Mouse (Mus musculus) kidney, postnatal 10 days (tissue): ENCODE data around the gene Cfap54.

ENCODE experiments used
- DNase-seq: peaks from one replicate; pipeline ENCODE4 v3.0.0; 2021; ENCODE audit warnings: mixed read lengths

Cfap54 gene

GRCm38 (mm10) chr10:92934506-92934905 is 146.9 kb downstream of the Cfap54 start:
- no peak for DNase-seq

- no peak for DNase-seq
These were observed 147.8 kb downstream of the Cfap54 start for GRCm38 (mm10) chr10:92933616-92934015.

GRCm38 (mm10) chr10:92932464-92932863 is 149.0 kb downstream of the Cfap54 start:
- DNase-seq, result no peak

GRCm38 (mm10) chr10:92930036-92930435 is 151.4 kb downstream of the Cfap54 start:
- DNase-seq, result no peak

GRCm38 (mm10) chr10:92928256-92928655 is 153.2 kb downstream of the Cfap54 start:
- peak; percentile 42 for DNase-seq

- DNase-seq, result no peak
These were observed 162.9 kb downstream of the Cfap54 start for GRCm38 (mm10) chr10:92918551-92918950.

- DNase-seq, result no peak
These were observed 174.2 kb downstream of the Cfap54 start for GRCm38 (mm10) chr10:92907246-92907645.

GRCm38 (mm10) chr10:92888466-92888865 is 193.0 kb downstream of the Cfap54 start:
- DNase-seq, result no peak

GRCm38 (mm10) chr10:92878000-92878399 is 203.4 kb downstream of the Cfap54 start:
- DNase-seq, result no peak

GRCm38 (mm10) chr10:92840980-92841379 is 240.4 kb downstream of the Cfap54 start:
- no peak for DNase-seq

- DNase-seq, result no peak
These were observed 243.8 kb downstream of the Cfap54 start for GRCm38 (mm10) chr10:92837572-92837971.

GRCm38 (mm10) chr10:92837045-92837444 is 244.4 kb downstream of the Cfap54 start:
- no peak for DNase-seq

- no peak for DNase-seq
These were observed 259.9 kb downstream of the Cfap54 start for GRCm38 (mm10) chr10:92821499-92821898.

GRCm38 (mm10) chr10:92818190-92818589 is 263.2 kb downstream of the Cfap54 start:
- no peak for DNase-seq

- DNase-seq, result no peak
These were observed 264.5 kb downstream of the Cfap54 start for GRCm38 (mm10) chr10:92816903-92817302.

- DNase-seq, result no peak
These were observed 270.5 kb downstream of the Cfap54 start for GRCm38 (mm10) chr10:92810894-92811293.

GRCm38 (mm10) chr10:92791908-92792307 is 289.5 kb downstream of the Cfap54 start:
- no peak for DNase-seq

- DNase-seq, result no peak
These were observed 289.9 kb downstream of the Cfap54 start for GRCm38 (mm10) chr10:92791531-92791900.

- no peak for DNase-seq
These were observed 290.4 kb downstream of the Cfap54 start for GRCm38 (mm10) chr10:92790893-92791530.

GRCm38 (mm10) chr10:92790247-92790646 is 291.2 kb downstream of the Cfap54 start:
- DNase-seq, result no peak

GRCm38 (mm10) chr10:92788410-92789096 is 292.9 kb downstream of the Cfap54 start:
- DNase-seq, result no peak

GRCm38 (mm10) chr10:92782691-92783090 is 298.7 kb downstream of the Cfap54 start:
- DNase-seq, result no peak

- DNase-seq, result no peak
These were observed 327.1 kb downstream of the Cfap54 start for GRCm38 (mm10) chr10:92754359-92754758.

GRCm38 (mm10) chr10:92730339-92730738 is 351.1 kb downstream of the Cfap54 start:
- no peak for DNase-seq

- DNase-seq, result no peak
These were observed 352.7 kb downstream of the Cfap54 start for GRCm38 (mm10) chr10:92728723-92729122.
